Mouse (Mus musculus) megakaryocyte, embryonic 14.5 days (primary cell): ENCODE results near the gene Dqx1. TPM values are rescaled to one million over a fixed set of nuclear protein-coding genes. Genes with fewer than 3 reads are reported as not detected.
A peak's percentile ranks its signal among the peaks of the same experiment; 100 is the strongest.

Experiments used
- H3K27me3 ChIP-seq: replicated peaks from 2 replicates; pipeline ENCODE3; 2012; ENCODE audit warnings: inconsistent platforms
- H3K36me3 ChIP-seq: replicated peaks from 2 replicates; pipeline ENCODE3; 2012; ENCODE audit warnings: low read length, inconsistent platforms, mixed read lengths
- H3K4me1 ChIP-seq: 2 replicates; pipeline ENCODE4 v1.6.1; 2012; ENCODE audit warnings: inconsistent platforms
- H3K4me3 ChIP-seq: replicated peaks from 2 replicates; pipeline ENCODE3; 2012; ENCODE audit warnings: moderate library complexity, mild to moderate bottlenecking, inconsistent platforms
- H3K9me3 ChIP-seq: 2 replicates; pipeline ENCODE4 v1.6.1; 2012; ENCODE audit warnings: inconsistent platforms
- FLI1 ChIP-seq: IDR thresholded peaks from 2 replicates; pipeline ENCODE4 v1.6.1; 2012; ENCODE audit warnings: low read length, inconsistent platforms, mixed read lengths
- GATA1 ChIP-seq: IDR thresholded peaks from 3 replicates; pipeline ENCODE4 v1.6.1; 2012; ENCODE audit warnings: mixed read lengths, low read length, inconsistent platforms, borderline replicate concordance
- polyA plus RNA-seq: library from polyadenylated mRNA; stranded (reverse); fragments of >175 nt; gene quantifications from 2 replicates; pipeline ENCODE4 v1.2.3, GENCODE M21; 2012; ENCODE audit warnings: low replicate concordance; ENCODE audit not compliant: insufficient read depth

The Dqx1 gene
- polyA plus RNA-seq, 1 experiment: 0.22 TPM

GRCm38 (mm10) chr6:83068706-83069487 lies 11.3 kb downstream of the Dqx1 start:
- Histone ChIP-seq H3K27me3 (peaks cover 95% of the 10 kb centered on the region), H3K4me1 (peaks cover 57% of the 10 kb centered on the region), H3K4me3 (peak overlapping the region; percentile 88), H3K9me3 (no peaks in the 10 kb centered on the region), H3K36me3 (peaks cover 22% of the 10 kb centered on the region)
- no peak for TF ChIP-seq GATA1
- no peak for TF ChIP-seq FLI1

GRCm38 (mm10) chr6:83069488-83070246 lies 12.0 kb downstream of the Dqx1 start:
- Histone ChIP-seq H3K36me3 (peaks cover 15% of the 10 kb centered on the region), H3K9me3 (no peaks in the 10 kb centered on the region), H3K4me3 (peak overlapping the region; percentile 88), H3K4me1 (peaks cover 53% of the 10 kb centered on the region), H3K27me3 (peaks cover 95% of the 10 kb centered on the region)
- TF ChIP-seq FLI1 (no peak), GATA1 (no peak)

- Histone ChIP-seq H3K4me3 (peak within 1 kb of the TSS; percentile 88), H3K36me3 (peaks cover 13% of the 10 kb centered on the region), H3K4me1 (peaks cover 52% of the 10 kb centered on the region), H3K9me3 (no peaks in the 10 kb centered on the region), H3K27me3 (peaks cover 92% of the 10 kb centered on the region)
- TF ChIP-seq FLI1: no peak
- TF ChIP-seq GATA1: no peak
Observed at GRCm38 (mm10) chr6:83070247-83070310, 12.4 kb downstream of the Dqx1 start, which contains the start of gene Tlx2. Gene Tlx2 (minus strand): TSS chr6:83070293.

- TF ChIP-seq FLI1: no peak
- no peak for TF ChIP-seq GATA1
- peak overlapping the region; percentile 88 for H3K4me3 ChIP-seq
- H3K9me3 ChIP-seq: no peaks in the 10 kb centered on the region
- H3K4me1 ChIP-seq: peaks cover 52% of the 10 kb centered on the region
- peaks cover 89% of the 10 kb centered on the region for H3K27me3 ChIP-seq
- H3K36me3 ChIP-seq: peaks cover 13% of the 10 kb centered on the region
Observed at GRCm38 (mm10) chr6:83070311-83071219, 12.9 kb downstream of the Dqx1 start.

- Histone ChIP-seq H3K4me3 (peak overlapping the region; percentile 19), H3K9me3 (no peaks in the 10 kb centered on the region), H3K27me3 (peaks cover 87% of the 10 kb centered on the region), H3K36me3 (peaks cover 9% of the 10 kb centered on the region), H3K4me1 (peaks cover 47% of the 10 kb centered on the region)
- TF ChIP-seq FLI1: no peak
- TF ChIP-seq GATA1: no peak
Observed at GRCm38 (mm10) chr6:83071220-83071619, 13.6 kb downstream of the Dqx1 start.

- Histone ChIP-seq H3K9me3 (no peaks in the 10 kb centered on the region), H3K36me3 (peaks cover 5% of the 10 kb centered on the region), H3K4me1 (peaks cover 45% of the 10 kb centered on the region), H3K4me3 (no peak overlapping the region), H3K27me3 (peaks cover 57% of the 10 kb centered on the region)
- TF ChIP-seq GATA1 (no peak), FLI1 (no peak)
Observed at GRCm38 (mm10) chr6:83074979-83075378, 17.3 kb downstream of the Dqx1 start.

- peak within 1 kb of the TSS; percentile 99 for H3K4me3 ChIP-seq
- H3K9me3 ChIP-seq: no peaks in the 10 kb centered on the region
- peaks cover 32% of the 10 kb centered on the region for H3K27me3 ChIP-seq
- H3K36me3 ChIP-seq: peaks cover 30% of the 10 kb centered on the region
- peaks cover 23% of the 10 kb centered on the region for H3K4me1 ChIP-seq
- TF ChIP-seq GATA1 (no peak), FLI1 (no peak)
Observed at GRCm38 (mm10) chr6:83077630-83078323, 20.1 kb downstream of the Dqx1 start, which contains the start of gene Pcgf1. Gene Pcgf1 (plus strand): TSS chr6:83077869.

- Histone ChIP-seq H3K4me1 (peaks cover 23% of the 10 kb centered on the region), H3K9me3 (no peaks in the 10 kb centered on the region), H3K36me3 (peaks cover 32% of the 10 kb centered on the region), H3K4me3 (peak overlapping the region; percentile 99), H3K27me3 (peaks cover 31% of the 10 kb centered on the region)
- TF ChIP-seq FLI1: peak; percentile 63
- TF ChIP-seq GATA1: peak; percentile 88
Observed at GRCm38 (mm10) chr6:83078324-83078858, 20.7 kb downstream of the Dqx1 start.

- Histone ChIP-seq H3K9me3 (no peaks in the 10 kb centered on the region), H3K4me1 (peaks cover 28% of the 10 kb centered on the region), H3K27me3 (peaks cover 34% of the 10 kb centered on the region), H3K4me3 (no peak overlapping the region), H3K36me3 (peaks cover 32% of the 10 kb centered on the region)
- TF ChIP-seq FLI1 (no peak), GATA1 (no peak)
Observed at GRCm38 (mm10) chr6:83080210-83080609, 22.6 kb downstream of the Dqx1 start.
